Mouse (Mus musculus) ES-E14 (cell line): ENCODE measurements around the gene Evi2b. TPM values are rescaled to one million over a fixed set of nuclear protein-coding genes. Genes with fewer than 3 reads are reported as not detected.

ENCODE experiments used
- DNase-seq: peaks from one replicate; pipeline ENCODE4 v3.0.0-alpha.2; 2013; ENCODE audit warnings: low read depth, low spot score
- H3K27ac ChIP-seq: 2 replicates; pipeline ENCODE4 v1.5.1; 2012; ENCODE audit warnings: low read depth, mild to moderate bottlenecking, low read length, moderate library complexity, mixed read lengths; ENCODE audit not compliant: poor library complexity, insufficient read depth, severe bottlenecking
- H3K36me3 ChIP-seq: 2 replicates; pipeline ENCODE4 v1.6.1; 2012; ENCODE audit warnings: mild to moderate bottlenecking, low read length, moderate library complexity, mixed read lengths; ENCODE audit not compliant: control insufficient read depth, poor library complexity, insufficient read depth, severe bottlenecking
- H3K4me1 ChIP-seq, 2 experiments: fragments of 150-350 bp in 1 of 2; sonication (generic) in 1 of 2; 2 replicates each; pipeline ENCODE4 v1.6.1; 2012; ENCODE audit warnings: low read length in 2 of 2, mild to moderate bottlenecking in 1 of 2, mixed read lengths in 1 of 2; ENCODE audit not compliant: control insufficient read depth in 2 of 2, insufficient read depth in 2 of 2, poor library complexity in 1 of 2
- H3K4me3 ChIP-seq, 2 experiments: fragments of 150-350 bp in 1 of 2; sonication (generic) in 1 of 2; 2 replicates each; pipeline ENCODE4 v1.5.1; 2012; ENCODE audit warnings: low read length in 2 of 2, low read depth in 1 of 2, mild to moderate bottlenecking in 1 of 2, mixed read lengths in 1 of 2; ENCODE audit not compliant: insufficient read depth in 1 of 2, poor library complexity in 1 of 2, severe bottlenecking in 1 of 2
- H3K9ac ChIP-seq: 2 replicates; pipeline ENCODE4 v1.6.1; 2012; ENCODE audit warnings: low read depth, mild to moderate bottlenecking, low read length, mixed read lengths; ENCODE audit not compliant: poor library complexity, insufficient read depth, severe bottlenecking
- H3K9me3 ChIP-seq: fragments of 150-350 bp; sonication (generic); 2 replicates; pipeline ENCODE4 v1.6.1; 2012; ENCODE audit warnings: low read depth, mild to moderate bottlenecking, low read length; ENCODE audit not compliant: control insufficient read depth, insufficient read depth
- CHD2 ChIP-seq: IDR thresholded peaks from 2 replicates; pipeline ENCODE4 v1.6.1; 2014; ENCODE audit warnings: mild to moderate bottlenecking, low read depth, low read length, inconsistent platforms
- HCFC1 ChIP-seq: IDR thresholded peaks from 2 replicates; pipeline ENCODE4 v1.6.1; 2012; ENCODE audit warnings: low read length, inconsistent platforms, borderline replicate concordance; ENCODE audit not compliant: insufficient read depth
- MAFK ChIP-seq: IDR thresholded peaks from 2 replicates; pipeline ENCODE4 v1.6.1; 2014; ENCODE audit warnings: mild to moderate bottlenecking, low read depth, low read length, inconsistent platforms; ENCODE audit not compliant: insufficient read depth
- ZC3H11A ChIP-seq: IDR thresholded peaks from 2 replicates; pipeline ENCODE4 v1.6.1; 2012; ENCODE audit warnings: low read depth, mild to moderate bottlenecking, inconsistent platforms, low read length, borderline replicate concordance
- ZNF384 ChIP-seq: IDR thresholded peaks from 2 replicates; pipeline ENCODE4 v1.6.1; 2012; ENCODE audit warnings: low read depth, low read length, inconsistent platforms
- in situ Hi-C, 2 experiments: fragments of 600-800 bp; cut with MboI; formaldehyde crosslinking; loops; one replicate each; pipeline ENCODE4 v1.15.1; 2025; ENCODE audit warnings: low sequenced_read_pairs in 2 of 2, inconsistent platforms in 1 of 2; ENCODE audit not compliant: unreplicated experiment in 2 of 2
- total RNA-seq: library from RNA; depleted of rRNA; stranded (reverse); fragments of 300-350 nt; gene quantifications from 2 replicates; pipeline ENCODE4 v1.2.3, GENCODE M21; 2012

Gene Evi2b
- total RNA-seq, 1 experiment = not detected

DNA sequence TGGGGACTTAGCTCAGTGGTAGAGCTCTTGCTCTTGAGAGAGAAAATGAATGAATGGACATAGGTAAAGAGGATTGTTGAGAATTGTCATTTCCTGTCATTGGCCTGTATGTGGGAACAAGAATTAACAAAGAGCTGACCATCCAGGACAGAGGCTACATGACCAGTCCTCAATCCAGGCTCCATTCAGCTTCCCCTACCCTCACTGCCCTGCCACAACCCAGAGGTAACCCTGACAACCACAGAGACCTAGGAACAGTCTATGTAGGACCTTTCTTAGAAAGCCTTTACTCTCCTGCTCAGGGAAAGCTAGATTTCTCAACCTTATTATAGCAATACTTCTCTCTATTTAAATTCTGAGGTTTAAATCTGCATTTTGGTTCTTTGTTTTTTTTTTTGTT lies 2.8 kb downstream of the Evi2b start:
- DNase-seq = no peak
- H3K4me3 ChIP-seq = no peak overlapping the region
- H3K36me3 ChIP-seq = no peaks in the 10 kb centered on the region
- in situ Hi-C loops = no loop called here
- H3K27ac ChIP-seq = no peak overlapping the region
- H3K9me3 ChIP-seq = no peaks in the 10 kb centered on the region
- H3K4me1 ChIP-seq = no peaks in the 10 kb centered on the region
- H3K9ac ChIP-seq = no peak overlapping the region
- TF ChIP-seq ZC3H11A (no peak), ZNF384 (no peak), HCFC1 (no peak), MAFK (no peak), CHD2 (no peak)

DNA sequence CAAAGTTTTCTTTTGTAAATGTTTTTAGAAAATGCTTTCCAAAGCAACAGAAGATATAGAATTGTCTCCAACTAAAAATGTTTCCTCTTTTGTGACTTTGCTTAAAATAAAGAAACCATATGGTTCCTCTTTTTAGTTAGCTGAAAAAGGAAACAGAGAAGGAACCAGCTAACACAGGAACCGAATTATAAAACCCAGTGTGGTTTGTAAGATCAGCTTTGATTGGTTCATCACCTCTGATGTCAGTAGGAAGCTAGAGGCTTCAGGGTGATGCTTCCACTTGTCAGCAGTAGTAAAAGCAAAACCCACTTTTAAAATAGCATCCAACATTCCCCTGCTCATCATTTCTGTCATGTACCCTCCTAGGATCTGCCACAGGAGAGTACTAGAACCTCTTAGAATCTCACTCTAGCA lies 3.7 kb downstream of the Evi2b start:
- Histone ChIP-seq H3K27ac (no peak overlapping the region), H3K4me3 (no peak overlapping the region), H3K36me3 (no peaks in the 10 kb centered on the region), H3K9me3 (no peaks in the 10 kb centered on the region), H3K9ac (no peak overlapping the region), H3K4me1 (no peaks in the 10 kb centered on the region)
- DNase-seq = no peak
- in situ Hi-C loops = no loop called here
- TF ChIP-seq HCFC1 = no peak
- no peak for TF ChIP-seq CHD2
- no peak for TF ChIP-seq MAFK
- no peak for TF ChIP-seq ZC3H11A
- TF ChIP-seq ZNF384 = no peak

DNA sequence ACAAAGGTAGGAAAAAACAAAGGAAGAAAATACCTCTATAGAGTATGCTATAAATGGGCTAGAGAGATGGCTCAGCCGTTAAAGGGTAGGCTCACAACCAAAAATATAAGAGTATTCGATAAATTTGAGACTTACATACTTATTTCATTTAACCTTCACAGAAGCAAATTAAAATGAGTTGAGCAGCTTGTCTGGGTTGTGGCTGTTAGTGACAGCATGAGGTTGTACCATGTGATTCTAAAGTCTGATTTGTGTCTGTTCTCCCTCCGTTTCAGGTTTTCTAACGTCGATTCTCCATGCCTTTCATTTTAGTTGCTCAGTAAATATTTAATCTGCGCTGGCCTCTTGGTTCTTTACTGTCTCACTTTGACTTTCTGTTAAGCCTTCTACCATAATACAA lies 4.3 kb downstream of the Evi2b start:
- H3K9me3 ChIP-seq = no peaks in the 10 kb centered on the region
- TF ChIP-seq ZC3H11A (no peak), MAFK (no peak), HCFC1 (no peak), ZNF384 (no peak), CHD2 (no peak)
- H3K27ac ChIP-seq = no peak overlapping the region
- no peak overlapping the region for H3K9ac ChIP-seq
- H3K4me3 ChIP-seq = no peak overlapping the region
- H3K4me1 ChIP-seq = no peaks in the 10 kb centered on the region
- H3K36me3 ChIP-seq = no peaks in the 10 kb centered on the region
- DNase-seq = no peak
- in situ Hi-C loops = no loop called here

DNA sequence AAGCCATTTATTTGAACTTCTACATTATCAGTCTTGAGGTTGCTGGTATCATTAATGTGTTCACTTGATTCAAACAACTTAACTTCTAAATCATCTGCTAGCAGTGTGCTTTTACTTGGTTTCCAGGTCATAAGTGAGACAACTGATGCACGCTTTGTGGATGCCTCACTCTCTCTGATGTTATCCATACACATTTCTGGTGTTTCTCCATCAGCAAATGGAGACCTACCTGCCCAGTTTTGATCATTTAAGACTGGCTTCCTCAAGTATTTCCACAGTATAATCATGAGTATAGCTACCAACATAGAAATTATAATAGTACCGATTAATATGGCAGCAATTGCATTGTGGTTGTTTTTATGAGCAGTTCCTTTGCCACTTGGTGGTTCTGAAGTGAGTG lies 7.8 kb downstream of the Evi2b start:
- H3K9me3 ChIP-seq = no peaks in the 10 kb centered on the region
- no peak overlapping the region for H3K9ac ChIP-seq
- DNase-seq = no peak
- in situ Hi-C loops = no loop called here
- no peak overlapping the region for H3K4me3 ChIP-seq
- no peaks in the 10 kb centered on the region for H3K4me1 ChIP-seq
- TF ChIP-seq ZNF384 (no peak), ZC3H11A (no peak)
- H3K27ac ChIP-seq = no peak overlapping the region
- H3K36me3 ChIP-seq = no peaks in the 10 kb centered on the region

DNA sequence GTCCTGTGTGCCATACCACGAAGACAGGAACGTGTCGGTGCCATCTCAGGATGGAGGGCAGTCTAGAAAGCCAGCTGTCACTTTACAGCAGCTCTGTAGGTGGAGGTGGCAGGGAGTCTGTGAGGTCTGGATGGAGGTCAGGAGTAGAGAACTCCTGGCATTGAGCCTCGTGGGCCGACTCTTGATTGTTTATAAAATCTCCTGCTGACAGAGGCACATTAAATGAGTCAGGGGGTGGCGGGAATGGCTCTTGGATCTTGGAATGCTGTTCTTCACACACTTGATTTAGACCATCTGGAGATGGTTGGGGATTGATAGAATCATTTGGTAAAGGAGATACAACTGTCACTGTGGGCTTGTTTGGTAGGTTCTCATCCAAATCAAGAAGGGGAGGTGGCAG lies 8.2 kb downstream of the Evi2b start:
- in situ Hi-C loops = no loop called here
- no peak overlapping the region for H3K4me3 ChIP-seq
- no peaks in the 10 kb centered on the region for H3K9me3 ChIP-seq
- H3K36me3 ChIP-seq = no peaks in the 10 kb centered on the region
- no peaks in the 10 kb centered on the region for H3K4me1 ChIP-seq
- H3K9ac ChIP-seq = no peak overlapping the region
- no peak for DNase-seq
- TF ChIP-seq ZNF384 (no peak), MAFK (no peak), ZC3H11A (no peak), HCFC1 (no peak), CHD2 (no peak)
- no peak overlapping the region for H3K27ac ChIP-seq
